Mouse (Mus musculus) liver, embryonic 13.5 days (tissue): ENCODE measurements at regions not wholly inside any gene's neighbourhood (a gene's known extent, or its start where the extent isn't known, plus 50 kb on each side); places are given as distances from the start of the nearest gene placed in this dataset.

Source experiments
- ATAC-seq: fragments of 200-750 bp; cut with Nextera tagmentation; 2 replicates; pipeline ENCODE4 v1.8.0; 2017; ENCODE audit warnings: low read depth, mild to moderate bottlenecking, moderate number of reproducible peaks, moderate library complexity
- DNase-seq: peaks from one replicate; pipeline ENCODE4 v3.0.0; 2022
- H3K27ac ChIP-seq: fragments of 300-500 bp; sonication (generic); 2 replicates; pipeline ENCODE4 v1.5.1; 2015; ENCODE audit warnings: moderate library complexity, mild to moderate bottlenecking, inconsistent platforms
- H3K27me3 ChIP-seq: fragments of 300-500 bp; sonication (generic); 2 replicates; pipeline ENCODE4 v1.6.1; 2015; ENCODE audit warnings: mild to moderate bottlenecking, inconsistent platforms
- H3K36me3 ChIP-seq: fragments of 300-500 bp; sonication (generic); 2 replicates; pipeline ENCODE4 v1.6.1; 2015; ENCODE audit warnings: mild to moderate bottlenecking, inconsistent platforms
- H3K4me1 ChIP-seq: fragments of 300-500 bp; sonication (generic); replicated peaks from 2 replicates; pipeline ENCODE4 v1.6.1; 2015; ENCODE audit warnings: inconsistent platforms
- H3K4me2 ChIP-seq: fragments of 300-500 bp; sonication (generic); 2 replicates; pipeline ENCODE4 v1.6.1; 2015; ENCODE audit warnings: inconsistent platforms, mild to moderate bottlenecking, moderate library complexity
- H3K4me3 ChIP-seq: fragments of 300-500 bp; sonication (generic); replicated peaks from 2 replicates; pipeline ENCODE4 v1.5.1; 2015; ENCODE audit warnings: mild to moderate bottlenecking, inconsistent platforms
- H3K9ac ChIP-seq: fragments of 300-500 bp; sonication (generic); 2 replicates; pipeline ENCODE4 v1.6.1; 2015; ENCODE audit warnings: mild to moderate bottlenecking, inconsistent platforms
- H3K9me3 ChIP-seq: fragments of 300-500 bp; sonication (generic); replicated peaks from 2 replicates; pipeline ENCODE4 v1.6.1; 2016; ENCODE audit warnings: inconsistent platforms
- WGBS: fragments of 180-500 bp; shearing (Covaris S2); methylation state at CpG from one replicate; pipeline ENCODE4 v1.1.7; 2015; ENCODE audit not compliant: insufficient replicate concordance; 5-methylcytosine and 5-hydroxymethylcytosine counted together

DNA sequence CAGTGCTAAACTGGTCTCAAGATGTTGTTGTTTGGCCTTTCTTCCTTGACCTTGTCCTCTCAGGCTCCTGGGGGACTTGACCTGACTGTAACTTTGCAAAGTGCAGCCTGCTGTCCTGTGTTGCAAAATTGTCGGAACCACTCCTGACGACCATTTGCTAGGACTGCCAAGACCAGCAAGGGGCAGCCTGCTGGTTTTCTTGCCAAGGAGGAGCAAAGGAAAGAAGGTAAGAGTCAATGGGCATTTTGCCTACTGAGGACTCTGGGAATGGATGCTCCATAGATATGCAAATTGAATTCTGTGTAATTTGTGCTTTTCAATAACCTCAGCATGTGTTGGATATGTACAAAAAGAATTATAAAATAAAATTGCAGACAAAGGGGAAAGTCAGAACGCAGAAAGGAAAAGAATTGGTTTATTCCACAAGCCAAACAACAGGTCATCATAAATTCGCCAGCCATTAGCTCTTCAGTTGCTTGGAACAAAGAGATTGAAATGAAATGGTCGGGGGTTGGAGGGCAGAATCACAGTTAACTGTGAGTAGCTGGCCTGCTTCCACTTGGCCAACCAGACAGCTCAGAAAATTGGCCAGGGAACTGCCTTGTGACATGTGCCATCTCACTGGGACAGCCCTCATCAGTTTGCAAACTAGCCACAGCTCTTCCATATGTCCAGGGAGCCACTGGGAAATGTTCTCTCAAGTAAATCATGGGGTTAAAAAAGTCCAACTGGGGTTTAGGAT is 256.5 kb upstream of the Gm10192 start:
- no peaks in the 10 kb centered on the region for H3K27me3 ChIP-seq
- H3K9me3 ChIP-seq, result no peaks in the 10 kb centered on the region
- no peak overlapping the region for H3K9ac ChIP-seq
- DNase-seq (no peak), ATAC-seq (no peak)
- 52% methylated on average over 5 of the region's 5 CpGs for WGBS
- no peak overlapping the region for H3K4me2 ChIP-seq
- H3K36me3 ChIP-seq, result no peaks in the 10 kb centered on the region
- no peak overlapping the region for H3K4me3 ChIP-seq
- no peak overlapping the region for H3K27ac ChIP-seq
- H3K4me1 ChIP-seq, result no peaks in the 10 kb centered on the region

DNA sequence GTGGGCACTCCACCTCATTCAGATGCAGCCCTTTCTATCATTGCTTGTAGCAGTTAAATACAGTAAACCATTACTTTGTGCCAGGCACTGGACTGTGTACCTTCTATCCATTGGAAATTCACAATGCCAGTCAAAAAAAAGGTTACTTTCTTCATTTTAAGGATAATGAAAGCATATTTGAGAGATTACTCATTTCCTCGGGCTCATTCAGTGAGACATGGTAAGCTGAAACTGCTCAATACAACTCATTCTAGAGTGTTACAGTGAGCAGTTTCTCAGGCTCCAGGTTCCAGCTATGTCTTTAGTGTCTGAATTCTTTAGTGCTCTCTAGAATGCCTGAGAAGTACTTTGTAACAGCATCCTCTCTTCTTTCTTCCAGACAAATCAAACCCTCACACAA is 249.7 kb upstream of the Gm10192 start:
- WGBS, result 44% methylated on average over 1 of the region's 1 CpGs
- no peak overlapping the region for H3K9ac ChIP-seq
- no peaks in the 10 kb centered on the region for H3K27me3 ChIP-seq
- no peaks in the 10 kb centered on the region for H3K9me3 ChIP-seq
- no peak overlapping the region for H3K27ac ChIP-seq
- no peak overlapping the region for H3K4me2 ChIP-seq
- no peak overlapping the region for H3K4me3 ChIP-seq
- DNase-seq, result no peak
- no peak for ATAC-seq
- no peaks in the 10 kb centered on the region for H3K36me3 ChIP-seq
- no peaks in the 10 kb centered on the region for H3K4me1 ChIP-seq

DNA sequence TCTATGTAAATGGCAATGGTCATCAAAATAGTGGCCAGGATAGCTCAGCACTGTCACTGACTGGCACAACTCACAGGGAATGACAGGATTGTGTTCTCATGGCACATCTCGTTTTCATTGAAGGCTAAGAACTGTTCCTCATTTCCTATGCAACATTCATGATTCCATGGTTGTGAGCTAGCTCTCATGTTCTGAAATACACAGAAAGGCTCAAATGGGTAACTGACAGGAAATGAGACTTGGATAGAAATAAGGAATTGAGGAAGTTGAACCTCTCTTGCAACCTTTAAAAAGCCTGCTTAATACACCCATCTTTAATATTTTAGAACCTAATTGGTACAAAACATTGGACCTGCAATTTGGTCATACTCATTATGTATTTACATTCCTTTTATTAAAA is 249.1 kb upstream of the Gm10192 start:
- Histone ChIP-seq H3K27me3 (no peaks in the 10 kb centered on the region), H3K4me1 (no peaks in the 10 kb centered on the region), H3K4me2 (no peak overlapping the region), H3K9me3 (no peaks in the 10 kb centered on the region), H3K4me3 (no peak overlapping the region), H3K27ac (no peak overlapping the region), H3K36me3 (no peaks in the 10 kb centered on the region), H3K9ac (no peak overlapping the region)
- ATAC-seq (no peak), DNase-seq (no peak)
- WGBS, result 24% methylated on average over 1 of the region's 1 CpGs

DNA sequence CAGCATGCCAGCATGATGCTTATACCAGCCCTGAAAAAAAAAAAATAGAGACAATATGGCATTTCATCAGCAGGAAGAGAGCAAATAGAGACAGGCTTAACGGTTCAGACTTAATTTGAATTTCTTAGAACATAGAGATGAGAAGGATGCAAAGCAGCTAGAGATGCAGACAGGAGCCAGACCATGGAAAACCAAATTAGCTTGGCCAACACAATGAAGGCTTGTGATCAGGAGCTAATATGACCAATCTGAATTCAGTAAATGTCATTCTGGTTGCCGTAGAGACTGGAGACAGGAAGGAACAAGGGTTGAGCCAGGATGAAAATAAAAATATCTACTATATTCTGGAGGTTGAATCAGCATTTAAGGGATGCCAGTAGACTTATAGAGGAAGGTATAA is 248.3 kb upstream of the Gm10192 start:
- 66% methylated on average over 2 of the region's 2 CpGs for WGBS

DNA sequence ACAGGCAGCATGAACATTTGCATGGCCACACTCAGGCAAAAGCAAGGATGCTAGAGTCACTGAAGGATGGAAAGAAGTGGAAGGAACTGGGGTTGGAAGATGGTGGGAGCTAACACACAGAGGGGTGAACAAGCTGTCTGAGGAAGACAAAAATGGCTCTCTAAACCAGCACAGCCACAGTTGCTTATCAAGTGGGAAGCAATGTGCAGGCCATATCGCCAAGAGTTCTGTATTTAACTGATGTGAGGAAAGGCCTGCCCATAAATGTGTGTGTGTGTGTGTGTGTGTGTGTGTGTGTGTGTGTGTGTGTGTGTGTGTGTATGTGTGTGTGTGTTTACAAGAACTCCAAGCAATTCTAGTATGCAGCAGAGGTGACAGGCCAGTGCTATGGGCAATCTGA is 236.9 kb upstream of the Gm10192 start:
- no peak overlapping the region for H3K9ac ChIP-seq
- H3K9me3 ChIP-seq, result no peaks in the 10 kb centered on the region
- H3K4me1 ChIP-seq, result no peaks in the 10 kb centered on the region
- WGBS, result 47% methylated on average over 1 of the region's 1 CpGs
- H3K36me3 ChIP-seq, result no peaks in the 10 kb centered on the region
- no peak for ATAC-seq
- no peak overlapping the region for H3K27ac ChIP-seq
- H3K4me2 ChIP-seq, result no peak overlapping the region
- DNase-seq, result no peak
- no peaks in the 10 kb centered on the region for H3K27me3 ChIP-seq
- no peak overlapping the region for H3K4me3 ChIP-seq

More for the DNA sequence above, 248.3 kb upstream of the Gm10192 start:
- Histone ChIP-seq H3K4me1 (no peaks in the 10 kb centered on the region), H3K27ac (no peak overlapping the region), H3K9me3 (no peaks in the 10 kb centered on the region), H3K4me2 (no peak overlapping the region), H3K4me3 (no peak overlapping the region), H3K36me3 (no peaks in the 10 kb centered on the region), H3K27me3 (no peaks in the 10 kb centered on the region), H3K9ac (no peak overlapping the region)
- ATAC-seq, result no peak
- no peak for DNase-seq

DNA sequence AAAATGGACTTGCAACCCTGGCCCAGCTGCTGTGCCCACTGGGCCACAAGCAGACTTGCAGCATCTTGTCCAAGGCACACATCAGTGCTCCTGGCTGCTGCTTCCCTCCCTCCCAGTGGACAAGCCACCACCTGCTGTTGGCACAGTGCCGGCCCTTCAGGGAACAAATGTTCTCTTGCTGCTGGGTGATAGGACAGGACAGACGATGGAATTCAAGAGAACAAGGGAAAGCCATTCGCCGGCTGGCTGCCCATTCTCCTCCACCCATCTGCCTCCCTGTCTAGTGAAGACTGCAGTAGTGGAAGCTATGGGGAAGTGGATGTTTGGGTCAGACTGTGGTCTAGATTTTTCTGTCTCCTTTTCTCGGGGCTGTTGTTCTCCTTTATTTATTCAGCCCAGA is 235.7 kb upstream of the Gm10192 start:
- H3K9ac ChIP-seq, result no peak overlapping the region
- H3K4me3 ChIP-seq, result no peak overlapping the region
- H3K27me3 ChIP-seq, result no peaks in the 10 kb centered on the region
- 48% methylated on average over 5 of the region's 5 CpGs for WGBS
- no peaks in the 10 kb centered on the region for H3K4me1 ChIP-seq
- DNase-seq (no peak), ATAC-seq (no peak)
- no peak overlapping the region for H3K4me2 ChIP-seq
- no peaks in the 10 kb centered on the region for H3K36me3 ChIP-seq
- H3K9me3 ChIP-seq, result no peaks in the 10 kb centered on the region
- H3K27ac ChIP-seq, result no peak overlapping the region

DNA sequence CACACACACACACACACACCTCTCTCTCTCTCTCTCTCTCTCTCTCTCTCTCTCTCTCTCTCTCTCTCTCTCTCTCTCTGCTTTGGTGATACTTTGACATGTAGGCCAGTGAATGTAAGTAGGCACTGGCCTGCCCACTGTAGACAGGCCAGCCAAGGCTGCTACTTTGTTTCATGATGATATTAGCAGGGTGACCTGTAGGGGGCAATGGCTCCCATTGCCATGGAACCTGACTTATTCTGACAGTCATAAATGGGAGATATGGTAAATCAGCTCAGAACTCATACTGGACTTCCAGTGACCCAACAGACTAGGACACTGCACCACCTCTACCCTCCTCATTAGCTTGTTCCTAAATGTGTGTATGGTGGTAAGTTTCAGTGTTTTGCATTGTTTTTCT is 235.0 kb upstream of the Gm10192 start:
- no peaks in the 10 kb centered on the region for H3K4me1 ChIP-seq
- H3K9ac ChIP-seq, result no peak overlapping the region
- no peaks in the 10 kb centered on the region for H3K27me3 ChIP-seq
- no peak overlapping the region for H3K4me3 ChIP-seq
- H3K27ac ChIP-seq, result no peak overlapping the region
- DNase-seq, result no peak
- no peak for ATAC-seq
- H3K4me2 ChIP-seq, result no peak overlapping the region
- no peaks in the 10 kb centered on the region for H3K36me3 ChIP-seq
- H3K9me3 ChIP-seq, result no peaks in the 10 kb centered on the region

DNA sequence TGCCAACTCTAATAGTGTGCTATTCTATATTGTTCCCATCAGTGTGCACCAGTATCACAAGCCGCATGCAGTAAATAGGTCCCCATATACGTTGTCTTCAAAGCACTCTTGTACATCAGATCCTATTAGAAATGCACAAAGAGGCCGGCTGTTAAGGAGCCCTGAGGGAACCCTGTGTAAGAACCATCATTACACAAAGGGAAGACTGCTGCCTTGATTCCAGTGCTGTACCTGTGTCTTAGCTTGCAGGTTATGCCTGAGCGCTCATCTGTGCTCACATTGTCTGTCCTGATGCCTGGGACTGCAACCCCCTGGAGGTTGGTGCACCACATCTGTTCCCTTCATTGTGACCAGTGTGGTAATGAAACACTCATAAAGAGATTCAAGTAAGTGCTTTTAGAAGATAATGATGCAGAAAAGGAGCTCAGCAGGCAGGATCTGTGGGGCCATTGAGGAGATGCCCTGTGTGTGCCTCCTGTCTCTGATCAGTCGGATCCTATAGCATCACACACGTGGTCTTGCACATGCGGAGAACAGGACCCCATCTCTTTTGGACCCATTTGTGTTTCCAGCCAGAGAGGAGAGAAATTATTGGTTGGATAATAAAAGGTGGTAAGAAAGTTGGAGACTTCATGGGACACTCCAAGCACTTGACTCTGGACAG is 225.8 kb upstream of the Gm10192 start:
- Histone ChIP-seq H3K27ac (no peak overlapping the region), H3K9me3 (no peaks in the 10 kb centered on the region), H3K9ac (no peak overlapping the region), H3K27me3 (no peaks in the 10 kb centered on the region), H3K36me3 (no peaks in the 10 kb centered on the region), H3K4me2 (no peak overlapping the region), H3K4me1 (no peaks in the 10 kb centered on the region), H3K4me3 (no peak overlapping the region)
- ATAC-seq (no peak), DNase-seq (no peak)
- 69% methylated on average over 7 of the region's 7 CpGs for WGBS

DNA sequence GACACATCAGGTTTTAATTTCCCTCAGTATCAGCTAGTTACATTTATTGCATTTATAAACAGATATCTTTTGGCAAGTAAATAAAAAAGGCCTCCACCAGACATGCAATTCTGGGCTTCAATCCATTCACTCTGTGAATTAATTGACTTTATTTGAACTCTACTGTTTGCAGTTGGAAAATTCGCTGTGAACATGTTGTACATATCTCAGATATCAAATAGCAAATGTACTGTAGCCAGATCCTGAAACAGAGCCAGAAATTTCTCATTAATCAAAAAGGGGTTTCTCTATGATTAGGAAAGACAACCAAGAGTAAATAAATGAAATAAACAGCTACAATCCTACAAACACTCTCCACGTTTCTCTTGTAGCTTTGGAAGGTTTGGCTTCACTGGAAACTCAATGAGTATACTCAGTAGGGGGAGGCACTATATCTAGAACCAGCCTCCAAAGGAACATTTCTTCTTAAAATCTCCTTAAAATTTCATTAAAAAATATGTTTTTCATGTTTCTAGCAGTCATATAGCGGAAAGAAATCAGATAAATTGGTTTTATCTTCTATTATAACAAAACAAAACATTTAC is 211.8 kb upstream of the Gm10192 start:
- 59% methylated on average over 3 of the region's 3 CpGs for WGBS
- no peaks in the 10 kb centered on the region for H3K9me3 ChIP-seq
- H3K27me3 ChIP-seq, result no peaks in the 10 kb centered on the region
- no peaks in the 10 kb centered on the region for H3K4me1 ChIP-seq
- H3K36me3 ChIP-seq, result no peaks in the 10 kb centered on the region
- H3K4me3 ChIP-seq, result no peak overlapping the region
- H3K4me2 ChIP-seq, result no peak overlapping the region
- no peak overlapping the region for H3K9ac ChIP-seq
- no peak overlapping the region for H3K27ac ChIP-seq
- ATAC-seq (no peak), DNase-seq (no peak)

DNA sequence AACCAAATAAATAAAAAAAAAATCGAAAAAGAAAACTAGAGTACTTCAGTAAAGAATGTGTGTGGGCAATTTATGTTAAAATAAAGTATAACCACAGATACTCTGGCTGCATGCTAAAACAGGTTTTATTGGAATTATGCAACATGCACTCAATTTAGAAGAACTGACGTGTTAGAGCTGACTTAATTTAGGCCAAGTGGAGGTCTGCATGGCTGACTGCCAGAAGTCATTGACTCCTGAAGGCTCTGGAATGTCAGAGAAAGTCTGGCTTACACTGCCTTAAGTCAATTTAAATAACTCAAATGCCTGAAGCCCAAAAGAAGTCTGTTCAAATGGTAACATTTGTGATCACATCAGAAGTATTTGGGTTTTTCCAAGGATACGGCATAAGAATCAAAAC is 198.1 kb upstream of the Gm10192 start:
- Histone ChIP-seq H3K9ac (no peak overlapping the region), H3K27ac (no peak overlapping the region), H3K4me2 (no peak overlapping the region), H3K4me1 (no peaks in the 10 kb centered on the region), H3K4me3 (no peak overlapping the region), H3K36me3 (no peaks in the 10 kb centered on the region), H3K9me3 (no peaks in the 10 kb centered on the region), H3K27me3 (no peaks in the 10 kb centered on the region)
- 51% methylated on average over 3 of the region's 3 CpGs for WGBS
- DNase-seq (no peak), ATAC-seq (no peak)

DNA sequence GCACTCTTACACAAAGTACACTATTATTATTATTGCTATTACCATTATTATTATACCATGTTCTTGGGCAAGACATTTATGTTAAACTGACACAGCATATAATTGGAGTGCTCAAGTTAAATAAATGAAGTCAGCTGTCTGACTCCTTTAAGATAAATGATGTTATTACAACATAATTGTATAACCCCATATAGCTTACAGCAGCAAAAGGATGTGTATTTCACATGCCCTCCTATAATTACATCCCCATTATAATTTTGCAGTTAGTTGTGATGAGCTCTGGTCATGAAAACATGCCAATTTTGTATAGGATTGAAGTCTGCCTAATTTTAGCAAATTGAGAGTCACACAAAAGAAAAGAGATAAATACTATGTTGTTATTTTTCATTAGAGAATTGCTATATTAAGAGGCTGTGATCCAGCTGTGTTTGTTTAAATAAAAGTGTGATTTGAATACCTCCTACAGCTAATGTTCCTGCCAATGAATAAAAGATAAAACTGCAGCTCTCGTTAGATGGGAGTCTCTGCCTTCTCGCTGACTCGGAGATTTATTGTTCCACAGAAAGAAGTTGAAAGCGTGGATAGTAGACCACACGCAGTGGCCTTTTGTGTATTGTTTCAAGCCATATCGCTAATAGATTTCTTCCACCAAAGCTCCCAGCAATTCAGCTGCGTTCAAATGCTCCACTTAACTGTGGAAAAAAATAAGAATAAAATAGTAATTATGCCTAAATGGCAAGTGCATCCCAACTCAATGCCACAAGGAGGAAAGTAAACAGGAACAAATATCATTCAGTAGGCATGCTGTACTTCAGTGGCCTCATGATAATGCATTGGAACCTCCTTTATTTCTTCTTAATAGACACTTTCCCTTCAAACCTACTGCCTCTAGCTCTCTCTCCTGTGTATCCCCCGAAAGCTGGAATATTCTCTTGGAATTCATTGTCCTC is 194.9 kb upstream of the Gm10192 start:
- Histone ChIP-seq H3K27ac (no peak overlapping the region), H3K4me2 (no peak overlapping the region), H3K4me3 (no peak overlapping the region), H3K36me3 (no peaks in the 10 kb centered on the region), H3K27me3 (no peaks in the 10 kb centered on the region), H3K9ac (no peak overlapping the region), H3K9me3 (no peaks in the 10 kb centered on the region), H3K4me1 (no peaks in the 10 kb centered on the region)
- 60% methylated on average over 8 of the region's 8 CpGs for WGBS
- ATAC-seq (no peak), DNase-seq (no peak)
